Mouse (Mus musculus): ENCODE results near the gene Lrba.

Gene Lrba

DNA sequence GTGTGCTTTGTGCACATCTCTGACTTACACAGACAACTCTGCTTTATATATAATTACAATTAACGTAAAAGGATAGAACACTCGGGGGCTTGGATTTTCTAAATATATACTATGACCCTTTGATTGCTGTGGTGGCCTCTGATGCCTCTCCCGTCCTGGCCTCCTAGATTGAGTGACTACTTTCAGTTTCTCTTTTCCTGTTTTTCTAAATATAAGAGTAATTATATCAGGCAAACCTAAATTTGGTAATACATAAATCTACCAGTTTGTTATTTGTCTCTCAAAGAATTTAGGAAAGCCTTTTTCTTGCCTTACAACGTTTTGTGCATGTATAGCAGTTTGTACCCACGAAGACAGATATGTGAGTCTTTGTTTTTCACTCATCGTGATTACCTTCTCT, 534.2 kb downstream of the Lrba start:
- DNase-seq (ENCODE audit: low spot score), result no peak

DNA sequence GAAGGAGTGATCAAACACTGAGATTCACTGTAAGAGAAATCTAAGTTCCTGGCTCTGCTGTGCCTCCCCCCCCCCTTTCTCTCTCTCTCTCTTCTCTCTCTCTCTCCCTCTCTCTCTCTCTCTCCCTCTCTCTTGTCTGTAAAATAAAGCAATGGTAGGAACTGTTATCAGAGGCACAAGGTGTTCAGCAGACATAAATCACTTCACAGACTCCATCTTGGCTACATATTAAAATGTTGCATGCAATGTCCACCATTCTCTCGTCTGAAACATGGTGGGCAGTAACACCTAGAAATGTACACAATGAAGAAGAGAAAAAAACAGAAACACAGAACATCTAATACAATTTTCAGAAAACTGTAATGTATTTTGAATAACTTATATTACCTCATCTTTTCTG, 534.9 kb downstream of the Lrba start:
- DNase-seq (ENCODE audit: low spot score), result no peak

DNA sequence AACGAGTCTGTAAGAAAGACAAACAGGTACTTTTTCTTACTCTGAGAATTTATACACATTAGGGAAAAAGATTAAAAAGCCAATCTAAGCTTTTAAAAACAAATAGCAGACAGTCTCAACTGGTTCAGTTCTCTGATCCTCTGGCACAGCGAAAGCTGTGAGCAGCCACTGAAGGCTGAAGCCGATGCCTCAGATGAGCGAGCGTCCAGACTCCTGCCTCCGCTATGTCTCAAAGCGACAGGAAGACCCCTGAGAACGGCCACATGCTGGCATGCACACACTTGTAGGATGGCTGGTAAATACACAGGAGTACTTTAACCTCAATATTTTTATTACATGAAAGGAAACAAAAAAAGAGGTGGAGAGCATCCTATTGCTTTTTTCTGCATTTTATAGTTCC, 535.4 kb downstream of the Lrba start:
- no peak for DNase-seq (ENCODE audit: low spot score)

DNA sequence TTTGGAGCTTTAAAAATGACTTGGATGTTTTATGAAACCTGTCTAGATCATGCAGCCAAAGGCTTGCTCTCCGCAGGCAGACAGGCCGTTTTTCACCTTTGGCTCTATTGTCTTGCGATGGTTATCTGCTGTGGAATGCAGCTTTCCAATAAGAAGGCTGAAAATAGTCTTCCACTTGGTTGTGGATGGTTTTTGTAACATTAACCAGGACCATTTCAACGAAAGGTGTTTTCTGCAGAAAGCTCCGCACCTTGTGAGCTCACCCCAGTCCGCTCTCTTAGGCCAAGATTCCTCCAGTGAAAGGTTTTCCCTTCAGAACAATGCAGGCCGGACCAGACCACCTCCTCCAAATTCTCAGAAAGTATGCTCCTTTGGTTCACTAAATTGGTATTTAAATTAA, 536.0 kb downstream of the Lrba start:
- DNase-seq (ENCODE audit: low spot score), result no peak

DNA sequence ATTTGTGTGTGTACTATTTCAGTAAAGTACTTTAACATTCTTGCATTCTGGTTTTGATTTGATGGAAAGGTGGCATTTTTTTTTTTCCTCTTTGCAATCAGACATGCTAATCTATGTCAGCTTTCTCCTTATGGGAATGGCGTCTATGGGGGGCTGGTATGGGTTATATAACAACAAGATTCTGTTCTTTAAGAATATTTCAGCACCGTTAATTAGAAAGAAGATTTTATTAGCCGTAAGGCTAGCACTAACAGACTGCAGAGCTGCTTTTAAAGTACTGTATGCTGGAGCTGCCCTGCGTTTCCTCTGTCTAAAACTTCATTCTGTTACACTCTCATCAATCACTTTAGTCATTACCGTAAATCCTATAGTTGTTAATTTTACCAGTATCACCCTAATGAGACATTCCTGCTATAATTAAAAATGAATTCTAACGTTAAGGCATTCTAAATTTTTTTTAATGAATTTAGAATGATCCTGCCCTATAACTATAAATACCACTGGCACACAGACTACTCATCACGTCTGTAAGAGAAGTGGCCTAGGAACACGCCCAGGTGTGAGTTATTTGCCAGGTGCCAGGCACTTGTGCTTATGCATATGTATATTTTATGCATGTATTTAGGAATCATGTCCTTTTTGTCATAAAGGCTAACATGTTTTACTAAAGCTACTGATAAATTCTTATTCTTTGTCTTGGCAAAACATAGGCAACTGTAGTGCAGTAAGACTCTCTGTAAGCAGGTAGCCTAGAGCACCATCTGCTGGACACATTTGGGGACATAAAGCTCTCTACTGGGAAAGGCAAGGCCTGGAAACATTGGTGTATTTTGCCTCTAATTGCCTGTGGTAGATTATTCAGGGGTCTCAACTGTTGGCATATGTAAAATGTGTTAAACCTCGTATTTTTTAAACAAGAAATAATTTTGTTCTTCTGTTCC, 536.9 kb downstream of the Lrba start:
- no peak for DNase-seq (ENCODE audit: low spot score)

DNA sequence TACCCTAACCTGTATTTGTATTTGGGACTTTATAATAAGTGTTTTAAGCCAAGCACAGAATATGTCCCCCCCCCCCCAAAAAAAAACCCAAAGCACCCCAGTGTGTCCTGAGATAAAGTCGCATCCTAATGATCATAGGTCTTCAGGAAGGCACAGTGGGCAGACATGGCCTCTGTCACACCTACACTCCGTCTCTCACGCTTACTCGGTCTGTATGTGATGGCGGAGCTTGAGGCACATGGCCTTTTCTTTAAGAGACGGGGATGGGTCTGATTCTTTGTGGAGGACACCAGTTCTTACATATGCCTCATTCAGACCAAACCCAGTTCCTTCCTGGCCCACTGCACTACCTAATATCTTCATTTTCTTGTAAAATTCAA, 537.5 kb downstream of the Lrba start:
- DNase-seq (ENCODE audit: low spot score), result no peak

DNA sequence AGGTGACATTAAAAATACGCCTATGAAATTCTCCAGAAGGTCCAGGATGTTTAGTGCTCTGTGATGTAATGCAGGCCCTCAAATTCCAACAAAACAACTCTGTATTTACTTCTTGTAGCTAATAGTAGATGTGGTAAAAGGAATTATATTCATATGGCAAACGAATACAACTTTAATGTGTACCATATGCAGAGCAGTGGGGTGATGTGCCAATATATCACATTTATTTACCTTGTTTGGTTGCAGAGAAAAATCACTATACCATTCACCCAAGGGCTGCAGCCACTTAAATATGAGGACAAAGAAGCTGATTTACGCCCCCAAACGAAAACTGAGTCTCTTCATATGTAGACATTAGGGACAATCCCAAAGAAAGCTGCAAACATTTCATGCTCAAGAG, 538.0 kb downstream of the Lrba start:
- no peak for DNase-seq (ENCODE audit: low spot score)

DNA sequence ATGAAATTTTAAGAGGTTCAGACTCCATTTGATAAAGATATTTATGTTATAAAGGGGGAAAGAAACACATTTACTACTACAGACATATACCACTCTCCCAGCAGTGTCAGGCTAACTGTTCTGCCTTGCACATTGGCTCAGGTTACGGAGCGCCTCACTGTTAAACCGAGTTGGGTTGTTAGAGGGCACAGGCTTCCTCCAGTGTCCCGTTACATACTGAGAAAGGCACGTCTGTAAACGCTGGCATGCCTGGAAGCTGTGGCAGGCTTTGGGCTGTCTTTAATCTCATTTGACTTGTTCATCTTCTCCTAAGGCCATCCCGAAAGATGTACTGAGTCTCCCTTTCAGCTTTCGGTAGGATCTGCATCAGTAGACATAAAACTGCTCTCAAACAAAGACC, 544.1 kb downstream of the Lrba start:
- DNase-seq (ENCODE audit: low spot score), result no peak

DNA sequence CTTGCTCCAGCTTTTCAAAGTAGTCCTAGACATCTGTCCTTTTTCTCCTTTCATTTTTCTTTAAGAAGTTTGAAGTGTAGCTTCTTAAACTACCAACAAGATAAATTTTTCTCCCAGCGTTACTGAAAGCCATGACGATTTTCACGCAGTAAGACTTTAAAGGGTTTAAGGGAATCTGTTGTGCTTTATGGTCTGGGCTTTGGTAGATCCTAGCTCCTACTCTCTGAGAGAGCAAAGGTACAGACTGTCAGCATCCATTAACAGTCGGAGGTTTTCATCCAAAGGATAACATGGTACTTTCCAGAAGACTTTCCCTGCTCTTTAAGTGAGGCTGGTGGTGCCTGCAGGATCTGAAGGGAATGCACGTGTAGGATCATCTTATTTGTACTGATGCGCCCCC, 544.5 kb downstream of the Lrba start:
- DNase-seq (ENCODE audit: low spot score), result no peak

DNA sequence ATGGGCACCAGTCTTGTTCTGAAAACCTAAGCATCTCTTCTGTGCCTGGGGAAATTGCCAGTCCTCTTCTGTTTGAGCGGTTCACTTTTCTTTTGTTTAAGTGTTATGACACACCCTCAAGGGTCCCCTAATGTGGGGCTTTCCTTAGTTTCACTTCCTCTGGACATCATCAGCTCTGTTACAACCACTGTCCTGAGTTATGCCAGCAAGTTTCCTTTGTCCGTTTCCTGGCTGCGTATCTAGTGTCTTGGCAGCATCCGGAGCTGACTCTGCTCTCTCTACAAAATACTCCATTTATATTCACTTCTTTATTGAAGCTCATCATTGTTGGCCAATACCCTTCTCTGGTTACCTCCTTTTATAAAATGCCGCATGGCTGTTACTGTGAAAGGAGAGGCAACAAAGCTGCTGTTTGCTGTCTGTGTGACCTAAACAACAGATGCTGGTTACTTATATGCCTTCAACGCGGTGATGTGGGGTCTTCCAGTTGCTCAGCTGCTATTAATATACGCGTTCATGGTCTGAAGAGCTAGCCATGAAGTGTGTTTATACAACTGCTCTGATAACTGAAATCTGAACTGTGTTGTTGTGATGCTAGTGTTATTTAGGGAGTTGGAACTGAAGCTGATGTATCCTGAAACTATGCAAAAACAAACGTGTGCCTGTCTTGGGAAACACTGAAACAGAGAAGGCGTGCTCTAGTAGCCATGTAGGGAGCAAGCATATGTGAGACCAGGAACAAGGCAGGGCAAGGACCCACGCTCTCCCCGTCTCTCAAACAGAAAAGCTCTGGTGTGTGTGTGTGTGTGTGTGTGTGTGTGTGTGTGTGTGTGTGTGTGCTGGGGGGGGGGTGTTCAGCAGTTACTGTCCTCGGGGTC, 550.3 kb downstream of the Lrba start:
- no peak for DNase-seq (ENCODE audit: low spot score)

DNA sequence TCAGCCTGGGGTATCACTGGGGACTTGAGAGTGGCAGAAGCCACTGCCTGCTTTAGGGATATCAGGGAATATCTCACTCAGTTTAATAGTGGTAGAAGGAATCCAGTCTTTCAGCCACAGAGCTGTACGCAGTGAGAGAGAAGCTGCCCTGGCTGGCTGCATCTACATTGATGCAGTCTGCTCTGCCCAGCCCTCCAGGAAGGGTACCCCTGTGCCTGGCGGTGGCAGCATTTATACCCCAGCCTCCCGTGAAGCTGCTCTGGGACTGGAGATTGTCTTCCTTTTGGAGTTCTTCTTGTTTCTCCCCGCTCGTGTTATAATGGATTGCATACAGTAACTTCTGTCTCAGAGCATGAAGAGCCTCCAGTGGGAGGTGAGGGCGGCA, 551.0 kb downstream of the Lrba start:
- no peak for DNase-seq (ENCODE audit: low spot score)

DNA sequence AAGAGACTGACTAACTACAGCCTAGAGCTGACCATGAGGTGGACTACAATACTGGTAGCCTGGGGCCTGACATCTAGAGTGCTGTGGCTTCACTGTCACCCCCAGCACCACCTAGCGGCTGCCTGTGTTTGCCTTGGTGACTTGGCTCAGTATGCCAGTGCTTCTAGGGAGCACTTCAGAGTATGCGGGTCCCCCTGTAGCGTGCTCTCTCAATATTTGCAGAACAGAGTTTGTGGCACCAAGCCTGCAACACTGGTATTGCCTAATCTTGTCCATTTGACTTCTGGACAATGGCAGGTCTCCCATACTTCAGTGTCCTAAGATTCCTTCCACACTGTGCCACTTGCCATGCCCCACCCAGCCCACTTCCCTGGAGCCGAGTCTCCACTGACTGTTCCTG, 555.2 kb downstream of the Lrba start:
- no peak for DNase-seq (ENCODE audit: low spot score)

DNA sequence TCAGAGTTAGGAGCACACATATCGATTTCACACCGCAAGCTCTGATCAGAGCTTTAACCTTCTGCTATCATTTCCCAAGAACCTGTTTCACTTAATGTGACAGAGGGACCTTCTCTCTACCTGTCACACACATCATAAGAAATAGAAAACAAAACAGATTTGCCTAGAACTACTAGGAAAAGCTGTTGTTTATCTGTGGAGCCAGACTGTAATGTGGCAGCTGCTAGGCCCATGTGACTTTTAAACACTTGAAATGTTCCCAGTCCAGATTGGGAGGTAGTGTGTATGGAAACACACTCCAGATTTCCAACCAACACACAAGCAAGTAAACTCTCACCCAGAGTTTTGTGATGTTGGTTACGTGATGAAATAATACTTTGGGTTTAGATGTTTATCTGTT, 559.6 kb downstream of the Lrba start:
- DNase-seq (ENCODE audit: low spot score), result no peak

DNA sequence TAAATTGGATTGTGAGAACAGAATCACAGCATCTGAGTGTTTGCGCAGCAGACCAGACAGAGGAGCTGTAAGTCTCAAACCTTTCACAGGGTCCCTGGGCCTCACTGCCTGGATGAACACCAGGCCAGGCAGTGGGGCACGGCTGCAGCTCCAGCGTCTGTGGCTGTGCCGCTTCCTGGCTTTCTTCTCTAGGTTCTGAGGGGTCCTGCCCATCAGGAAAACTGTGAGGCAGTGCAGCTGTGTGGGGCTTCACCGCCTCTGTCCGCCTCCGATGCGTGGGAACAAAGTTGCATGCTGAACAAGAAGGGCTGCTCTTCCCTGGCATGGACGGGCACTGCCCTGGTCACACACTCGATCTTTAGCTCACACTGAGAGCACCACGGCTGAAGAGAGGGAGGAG, 560.5 kb downstream of the Lrba start:
- DNase-seq (ENCODE audit: low spot score), result no peak

DNA sequence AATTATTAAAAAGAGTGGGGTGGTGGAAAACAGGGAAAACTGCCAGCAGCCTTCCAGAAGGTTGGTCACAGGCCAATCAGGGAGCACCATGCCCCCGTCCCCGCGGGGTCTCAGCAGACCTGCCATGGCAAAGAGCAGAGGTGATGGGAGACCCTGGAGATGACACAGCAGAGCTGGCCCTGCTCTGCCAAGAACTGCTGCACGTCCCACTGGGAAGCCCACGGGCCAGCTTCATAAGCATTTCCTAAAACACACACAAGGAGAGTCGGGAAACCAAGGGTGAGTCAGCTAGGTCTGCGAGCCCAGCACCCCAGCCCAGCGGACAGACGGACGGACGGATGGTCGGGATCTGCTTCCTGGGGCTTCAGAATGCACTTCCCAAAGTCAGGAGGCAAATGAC, 561.8 kb downstream of the Lrba start:
- no peak for DNase-seq (ENCODE audit: low spot score)

DNA sequence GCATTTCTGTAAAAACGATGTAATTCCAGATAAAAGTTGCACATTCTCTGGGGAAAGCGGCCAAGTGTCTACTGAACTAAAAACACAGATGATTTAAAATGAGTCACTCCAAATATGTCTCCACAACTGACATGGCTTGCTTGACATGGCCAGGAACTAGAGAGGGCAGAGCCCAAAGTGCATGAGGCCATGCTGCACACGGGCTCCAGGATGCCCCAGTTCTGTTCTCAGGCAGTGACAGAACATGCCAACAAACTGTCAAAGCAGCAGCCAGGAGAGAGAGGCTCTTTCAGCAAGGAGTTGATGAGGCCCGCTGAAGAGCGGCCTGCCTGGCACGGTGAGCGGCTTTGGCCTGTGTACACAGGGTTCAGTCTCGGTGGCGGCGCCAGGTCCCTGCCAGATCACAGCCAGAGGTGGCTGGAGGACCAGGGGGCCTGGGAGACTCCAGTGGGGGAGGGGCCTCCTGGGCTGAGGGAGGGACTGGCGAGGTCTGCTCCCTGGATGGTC, 562.4 kb downstream of the Lrba start:
- no peak for DNase-seq (ENCODE audit: low spot score)

DNA sequence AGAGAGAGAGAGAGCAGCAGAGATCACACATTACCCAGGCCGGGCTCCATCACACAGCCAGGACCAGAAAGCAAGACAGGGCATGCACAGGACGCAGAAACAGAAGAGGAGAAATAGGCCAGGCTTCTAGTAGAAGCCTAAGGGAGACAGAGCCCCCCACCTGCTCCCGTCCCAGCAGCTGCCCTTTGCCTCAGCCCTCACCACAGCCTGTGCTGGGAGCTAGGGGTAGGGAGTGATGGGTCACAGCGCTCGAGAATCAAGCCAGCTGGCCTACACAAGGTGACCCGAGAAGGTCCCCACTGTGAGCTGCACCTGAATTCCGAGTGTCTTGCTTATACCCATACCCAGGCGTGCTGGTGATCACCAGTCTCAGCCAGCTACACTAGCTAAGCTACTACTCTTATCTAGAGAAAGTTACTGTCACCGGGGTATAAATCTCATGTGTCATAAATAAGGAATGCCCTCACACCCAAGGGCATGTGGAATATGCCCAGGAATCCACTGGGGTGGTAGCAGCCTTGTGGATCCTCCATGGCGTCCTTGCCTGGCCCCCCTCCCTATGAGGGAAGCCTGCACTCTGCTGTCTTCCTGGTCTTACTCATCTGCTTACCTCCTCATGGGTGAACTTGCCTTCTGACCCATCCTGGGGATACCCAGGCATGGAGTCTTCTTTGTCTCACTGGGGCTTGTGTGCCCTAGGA, 563.1 kb downstream of the Lrba start:
- DNase-seq (ENCODE audit: low spot score), result no peak

DNA sequence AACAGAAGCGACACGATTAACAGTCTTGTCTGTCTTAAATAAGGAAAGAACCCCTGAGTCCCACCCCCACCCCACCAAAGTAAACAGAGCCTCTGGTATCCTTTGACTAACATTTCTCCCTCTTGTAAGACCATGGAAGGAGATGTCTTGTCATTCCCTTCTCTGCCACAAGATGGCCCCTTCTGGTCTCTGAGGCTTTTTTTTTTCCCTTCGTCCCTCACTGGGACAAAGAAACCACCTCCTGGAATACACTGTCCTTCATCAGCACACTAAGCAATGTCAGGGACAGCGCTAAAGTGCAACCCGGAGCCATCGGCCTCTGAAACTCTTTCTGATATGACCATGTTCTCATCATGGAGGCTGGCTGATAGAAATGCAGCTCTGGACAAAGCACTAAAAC, 564.2 kb downstream of the Lrba start:
- DNase-seq (ENCODE audit: low spot score), result no peak

DNA sequence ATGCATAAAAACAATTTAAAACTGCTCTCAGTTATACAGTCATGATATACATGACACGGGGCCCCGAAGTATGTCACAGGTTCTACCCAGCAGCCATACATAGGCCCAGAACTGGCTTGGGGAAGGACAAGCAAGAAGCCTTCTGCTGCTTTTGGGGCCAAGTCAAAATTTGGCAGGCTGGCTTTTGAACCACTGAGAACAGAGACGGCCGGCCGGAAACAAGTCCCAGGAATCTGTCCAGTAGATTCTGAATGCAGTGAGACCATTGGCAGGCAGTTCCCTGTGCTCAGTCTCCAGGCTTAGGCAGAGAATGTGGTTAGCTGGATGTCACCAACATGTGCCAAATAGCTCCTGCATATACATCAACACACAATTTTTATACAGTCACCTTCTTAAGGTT, 565.3 kb downstream of the Lrba start:
- DNase-seq (ENCODE audit: low spot score), result no peak

DNA sequence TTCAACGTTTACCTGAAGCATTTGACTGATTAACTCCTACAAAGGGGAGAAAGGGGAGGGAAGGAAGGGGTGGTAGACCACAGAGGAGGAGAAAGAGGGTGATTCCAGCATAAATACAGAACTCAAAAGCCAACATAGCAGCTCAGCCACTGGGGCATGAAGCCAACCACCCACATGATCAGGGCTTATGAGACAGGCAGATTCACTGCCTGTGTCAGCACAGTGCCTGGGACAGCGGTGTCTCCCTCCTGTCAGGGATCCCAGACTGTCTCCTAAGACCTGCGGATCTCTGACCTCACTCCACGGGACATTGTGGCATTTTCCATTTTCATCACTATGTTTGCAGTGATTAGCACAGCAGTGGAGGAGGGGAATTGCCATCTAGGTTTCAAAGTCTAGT, 568.8 kb downstream of the Lrba start:
- DNase-seq (ENCODE audit: low spot score), result no peak

DNA sequence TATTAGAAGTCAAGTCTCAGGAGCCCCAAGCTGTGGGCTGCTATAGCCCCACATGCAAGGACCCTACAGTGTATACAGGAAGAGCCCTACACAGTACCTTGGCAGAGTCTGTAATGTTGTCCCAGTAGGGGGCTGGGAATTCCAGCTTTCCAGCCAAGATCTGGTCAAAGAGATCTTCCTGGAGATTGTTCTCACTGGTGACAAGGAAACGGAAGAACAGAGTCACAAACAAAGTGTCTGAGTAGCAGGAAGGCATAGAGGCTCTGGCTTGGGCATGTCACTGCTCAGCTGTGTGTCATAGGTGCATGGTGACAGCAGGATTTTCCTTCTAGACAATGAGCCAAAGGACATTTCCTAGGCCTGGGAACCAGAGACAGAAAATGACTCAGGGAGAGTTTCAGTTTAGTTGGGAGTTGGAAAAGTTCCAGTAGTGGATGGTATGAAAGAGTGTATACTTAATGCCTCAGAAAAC, 569.3 kb downstream of the Lrba start:
- no peak for DNase-seq (ENCODE audit: low spot score)

DNA sequence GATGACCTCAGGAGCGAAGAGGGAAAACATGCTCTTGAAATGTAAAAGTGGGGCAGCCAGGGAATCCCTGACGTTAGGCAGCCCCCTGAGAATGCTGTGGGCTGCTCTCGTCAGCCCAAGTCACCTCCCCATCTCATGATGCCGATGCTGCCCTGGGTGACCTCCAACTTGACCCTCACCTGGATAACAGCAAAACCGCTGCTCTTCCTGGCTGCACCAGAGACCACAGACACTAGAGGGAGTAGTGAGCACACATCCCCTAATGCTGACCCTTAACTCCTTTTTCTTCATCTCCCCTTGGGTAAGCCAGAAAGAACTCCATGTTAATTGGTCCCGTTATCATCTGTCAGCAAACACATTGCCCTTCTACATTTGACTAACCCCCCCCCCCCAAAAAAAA, 572.2 kb downstream of the Lrba start:
- no peak for DNase-seq (ENCODE audit: low spot score)

All from urinary bladder, postnatal 10 days (tissue).